Mouse (Mus musculus): ENCODE results near the gene Slc35e3. TPM values are rescaled to one million over a fixed set of nuclear protein-coding genes. Genes with fewer than 3 reads are reported as not detected.
"Not testable (repeated sequence)": the region's sequence is repeated elsewhere in the genome, so short reads cannot be mapped to it uniquely, and the experiment has no call there.

The Slc35e3 gene
- polyA plus RNA-seq, 1 experiment from 2014 or later: 3.7 TPM

GRCm38 (mm10) chr10:117760831-117761335, 14.7 kb upstream of the Slc35e3 start:
- Histone ChIP-seq H3K27me3 (ENCODE audit: insufficient read depth, low read length) (no peaks in the 10 kb centered on the region), H3K36me3 (replicated peaks; ENCODE audit: insufficient read depth, low read length) (peaks cover 78% of the 10 kb centered on the region), H3K4me3 (ENCODE audit: low read depth, low read length) (no peak overlapping the region), H3K4me1 (ENCODE audit: insufficient read depth) (no peaks in the 10 kb centered on the region), H3K9me3 (ENCODE audit: low read length) (no peaks in the 10 kb centered on the region), H3K27ac (ENCODE audit: low read depth) (no peak overlapping the region), H3K4me2 (ENCODE audit: low read depth, low read length) (no peak overlapping the region), H3K9ac (replicated peaks) (no peak overlapping the region)
- DNase-seq (no peak), ATAC-seq (no peak)
- no peak for TF ChIP-seq CTCF (IDR thresholded peaks at IDR 0.05; ENCODE audit: low read depth)
- TF ChIP-seq EP300 (IDR thresholded peaks at IDR 0.05; ENCODE audit: low read depth): no peak
- WGBS (ENCODE audit: insufficient replicate concordance): 89% methylated on average over 9 of the region's 9 CpGs

GRCm38 (mm10) chr10:117759844-117760630, 13.9 kb upstream of the Slc35e3 start:
- Histone ChIP-seq H3K27ac (ENCODE audit: low read depth) (no peak overlapping the region), H3K27me3 (ENCODE audit: insufficient read depth, low read length) (no peaks in the 10 kb centered on the region), H3K4me2 (ENCODE audit: low read depth, low read length) (no peak overlapping the region), H3K36me3 (replicated peaks; ENCODE audit: insufficient read depth, low read length) (peaks cover 77% of the 10 kb centered on the region), H3K9me3 (ENCODE audit: low read length) (no peaks in the 10 kb centered on the region), H3K4me1 (ENCODE audit: insufficient read depth) (no peaks in the 10 kb centered on the region), H3K4me3 (ENCODE audit: low read depth, low read length) (no peak overlapping the region), H3K9ac (replicated peaks) (no peak overlapping the region)
- DNase-seq (no peak), ATAC-seq (no peak)
- TF ChIP-seq EP300 (IDR thresholded peaks at IDR 0.05; ENCODE audit: low read depth): no peak
- TF ChIP-seq CTCF (IDR thresholded peaks at IDR 0.05; ENCODE audit: low read depth): no peak
- 91% methylated on average over 10 of the region's 10 CpGs for WGBS (ENCODE audit: insufficient replicate concordance)

- 0 out of 2 replicates have a peak, but pooled peaks cover 3% of the 10 kb centered on the region for H3K4me1 ChIP-seq (ENCODE audit: insufficient read depth)
- peaks cover 76% of the 10 kb centered on the region for H3K36me3 ChIP-seq (replicated peaks; ENCODE audit: insufficient read depth, low read length)
- H3K27me3 ChIP-seq (ENCODE audit: insufficient read depth, low read length): no peaks in the 10 kb centered on the region
- H3K27ac ChIP-seq (ENCODE audit: low read depth): no peak overlapping the region
- no peak for TF ChIP-seq CTCF (IDR thresholded peaks at IDR 0.05; ENCODE audit: low read depth)
- TF ChIP-seq EP300 (IDR thresholded peaks at IDR 0.05; ENCODE audit: low read depth): no peak
- no peaks in the 10 kb centered on the region for H3K9me3 ChIP-seq (ENCODE audit: low read length)
- WGBS (ENCODE audit: insufficient replicate concordance): 88% methylated on average over 18 of the region's 18 CpGs
- no peak overlapping the region for H3K4me2 ChIP-seq (ENCODE audit: low read depth, low read length)
- H3K4me3 ChIP-seq (ENCODE audit: low read depth, low read length): no peak overlapping the region
- DNase-seq (no peak), ATAC-seq (no peak)
- H3K9ac ChIP-seq (replicated peaks): no peak overlapping the region
These were observed 12.9 kb upstream of the Slc35e3 start for GRCm38 (mm10) chr10:117758749-117759727.

GRCm38 (mm10) chr10:117758344-117758743, 12.2 kb upstream of the Slc35e3 start:
- H3K36me3 ChIP-seq (replicated peaks; ENCODE audit: insufficient read depth, low read length): peaks cover 71% of the 10 kb centered on the region
- not testable (repeated sequence) for DNase-seq; H3K9me3 ChIP-seq (ENCODE audit: low read length); H3K4me3 ChIP-seq (ENCODE audit: low read depth, low read length); H3K4me2 ChIP-seq (ENCODE audit: low read depth, low read length); ATAC-seq; H3K27ac ChIP-seq (ENCODE audit: low read depth); H3K4me1 ChIP-seq (ENCODE audit: insufficient read depth); H3K27me3 ChIP-seq (ENCODE audit: insufficient read depth, low read length); H3K9ac ChIP-seq (replicated peaks)
- 90% methylated on average over 3 of the region's 3 CpGs for WGBS (ENCODE audit: insufficient replicate concordance)

GRCm38 (mm10) chr10:117757796-117758342, 11.7 kb upstream of the Slc35e3 start:
- WGBS (ENCODE audit: insufficient replicate concordance): 86% methylated on average over 7 of the region's 7 CpGs
- H3K4me1 ChIP-seq (ENCODE audit: insufficient read depth): 0 out of 2 replicates have a peak, but pooled peaks cover 3% of the 10 kb centered on the region
- H3K9ac ChIP-seq (replicated peaks): no peak overlapping the region
- H3K27ac ChIP-seq (ENCODE audit: low read depth): no peak overlapping the region
- no peaks in the 10 kb centered on the region for H3K27me3 ChIP-seq (ENCODE audit: insufficient read depth, low read length)
- TF ChIP-seq CTCF (IDR thresholded peaks at IDR 0.05; ENCODE audit: low read depth) (no peak), EP300 (IDR thresholded peaks at IDR 0.05; ENCODE audit: low read depth) (no peak)
- H3K36me3 ChIP-seq (replicated peaks; ENCODE audit: insufficient read depth, low read length): peaks cover 68% of the 10 kb centered on the region
- H3K9me3 ChIP-seq (ENCODE audit: low read length): no peaks in the 10 kb centered on the region
- ATAC-seq: no peak
- no peak overlapping the region for H3K4me2 ChIP-seq (ENCODE audit: low read depth, low read length)
- no peak overlapping the region for H3K4me3 ChIP-seq (ENCODE audit: low read depth, low read length)
- no peak for DNase-seq

- H3K27ac ChIP-seq (ENCODE audit: low read depth): no peak overlapping the region
- H3K4me1 ChIP-seq (ENCODE audit: insufficient read depth): 0 out of 2 replicates have a peak, but pooled peaks cover 3% of the 10 kb centered on the region
- no peak overlapping the region for H3K4me2 ChIP-seq (ENCODE audit: low read depth, low read length)
- ATAC-seq (no peak), DNase-seq (no peak)
- H3K9ac ChIP-seq (replicated peaks): no peak overlapping the region
- H3K36me3 ChIP-seq (replicated peaks; ENCODE audit: insufficient read depth, low read length): peaks cover 70% of the 10 kb centered on the region
- no peaks in the 10 kb centered on the region for H3K27me3 ChIP-seq (ENCODE audit: insufficient read depth, low read length)
- 87% methylated on average over 1 of the region's 1 CpGs for WGBS (ENCODE audit: insufficient replicate concordance)
- no peaks in the 10 kb centered on the region for H3K9me3 ChIP-seq (ENCODE audit: low read length)
- TF ChIP-seq EP300 (IDR thresholded peaks at IDR 0.05; ENCODE audit: low read depth) (no peak), CTCF (IDR thresholded peaks at IDR 0.05; ENCODE audit: low read depth) (no peak)
- H3K4me3 ChIP-seq (ENCODE audit: low read depth, low read length): no peak overlapping the region
These were observed 11.1 kb upstream of the Slc35e3 start for GRCm38 (mm10) chr10:117757259-117757658.

Data from liver, postnatal 0 days (tissue).